Mouse (Mus musculus) stomach, postnatal 0 days (tissue): ENCODE measurements around the gene Icos.

Experiments
- CTCF ChIP-seq: IDR thresholded peaks from 2 replicates; pipeline ENCODE4 v1.5.1; 2016; ENCODE audit warnings: antibody characterized with exemption, low read depth, mild to moderate bottlenecking, moderate library complexity
- EP300 ChIP-seq: optimal IDR thresholded peaks from 2 replicates; pipeline ENCODE3; 2016; ENCODE audit warnings: antibody characterized with exemption

GRCm38 (mm10) chr1:61029919-61030318 lies 52.2 kb downstream of the Icos start:
- TF ChIP-seq CTCF (no peak), EP300 (no peak)
